ENCODE assay signal across 9 mouse cellular contexts in the genomic region with DNA sequence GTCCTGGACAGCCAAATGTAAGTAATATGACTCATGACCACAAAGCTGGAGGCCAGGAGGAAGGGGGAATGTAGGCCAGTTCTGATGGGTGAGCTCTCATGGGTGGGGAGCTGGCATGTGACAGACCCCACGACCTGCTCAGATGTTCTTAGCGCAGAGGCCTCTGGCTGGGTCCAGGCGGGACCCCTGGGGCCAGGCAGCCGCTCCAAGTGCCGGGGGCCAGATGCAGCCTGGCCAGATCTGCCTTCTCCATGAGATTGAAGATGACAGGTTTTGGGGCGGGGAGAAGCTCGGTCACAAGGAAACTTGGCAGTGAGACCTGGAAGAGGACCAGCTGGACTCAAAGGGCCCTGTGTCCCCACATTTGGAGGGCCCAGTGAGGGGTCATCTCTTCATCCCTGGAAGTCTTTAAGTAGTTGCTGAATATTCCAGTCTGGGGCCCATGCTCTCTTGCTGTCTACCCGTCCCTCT.
DNase-seq lines count a peak whose midpoint lies in the region; TF ChIP-seq lines count a peak whose summit lies in the region.
"Had no signal": no experiment of that assay in that cellular context is flagged by ENCODE, and none has a peak within 500 bp of the region (broad histone marks: within the 10 kb centered on the region; RNA-seq: fewer than 3 reads in every experiment).

No protein-coding gene starts in this region.

- TF ChIP-seq POLR2A in kidney, adult 2 months (IDR thresholded peaks at IDR 0.05; ENCODE audit: low read depth, low read length), result no peak

- TF ChIP-seq CTCF in kidney, adult 2 months (conservative IDR thresholded peaks at IDR 0.05; ENCODE audit: insufficient read depth, insufficient read length, low read depth, low read length), result no peak
- TF ChIP-seq CTCF in left cerebral cortex, adult 2 months (IDR thresholded peaks at IDR 0.05), result no peak

- DNase-seq in kidney, postnatal 4 days, result peak; percentile 46 to 49
- DNase-seq in kidney, adult 2 months, result no peak
- DNase-seq in cerebellum, adult 11 months, result peak; percentile 63
- DNase-seq in gastrocnemius, postnatal 14 days, result peak; percentile 58
- no peak for DNase-seq in midbrain, embryonic 10.5 days (ENCODE audit: low spot score)
- DNase-seq in embryo, embryonic 11 days, result no peak
- DNase-seq in left cerebral cortex, adult 2 months (ENCODE audit: extremely low spot score in 1 of 2, low spot score in 2 of 2), result no peak
- DNase-seq in kidney, adult 8-10 months, result no peak

- H3K9me3 ChIP-seq in midbrain, embryonic 10.5 days (replicated peaks), result no peaks in the 10 kb centered on the region

- intact Hi-C loops in gastrocnemius, postnatal 14 days (cut with DNase I; ENCODE audit: low total_unique reads), result loop anchor here (5.0 kb wide), 1 partner anchor 40 kb away; no protein-coding TSS in a partner anchor
- intact Hi-C loops in left cerebral cortex, adult 2 months (cut with DNase I), result no loop called here

- no peaks in the 10 kb centered on the region for H3K27me3 ChIP-seq in kidney, adult 2 months (replicated peaks; ENCODE audit: control insufficient read depth, insufficient read depth, low read length)
- H3K27me3 ChIP-seq in midbrain, embryonic 10.5 days (ENCODE audit: low read depth, poor library complexity, severe bottlenecking), result no peaks in the 10 kb centered on the region

- no peaks in the 10 kb centered on the region for H3K4me1 ChIP-seq in kidney, adult 2 months (ENCODE audit: control insufficient read depth, insufficient read depth, low read length)
- H3K4me1 ChIP-seq in midbrain, embryonic 10.5 days, result peaks cover 55% of the 10 kb centered on the region

- H3K36me3 ChIP-seq in kidney, adult 2 months (ENCODE audit: control insufficient read depth, insufficient read depth, low read length), result no peaks in the 10 kb centered on the region
- H3K36me3 ChIP-seq in midbrain, embryonic 10.5 days, result 0 out of 2 replicates have a peak, but pooled peaks cover 7% of the 10 kb centered on the region

- H3K27ac ChIP-seq in kidney, adult 2 months (ENCODE audit: insufficient read depth, low read depth, low read length), result no peak overlapping the region
- H3K27ac ChIP-seq in midbrain, embryonic 10.5 days (replicated peaks), result peak overlapping the region; percentile 74
- H3K27ac ChIP-seq in left cerebral cortex, adult 2 months, result no peak overlapping the region
- H3K27ac ChIP-seq: macrophage had no signal

- WGBS in kidney, adult 2 months, result 64% methylated on average over 8 of the region's 8 CpGs
- WGBS in midbrain, embryonic 10.5 days, result 72% methylated on average over 8 of the region's 8 CpGs

- no peak overlapping the region for H3K4me3 ChIP-seq in kidney, adult 2 months (ENCODE audit: insufficient read depth, low read depth, low read length)
- no peak overlapping the region for H3K4me3 ChIP-seq in midbrain, embryonic 10.5 days
- no peak overlapping the region for H3K4me3 ChIP-seq in left cerebral cortex, adult 2 months

Comparison
In these comparisons a context has a peak if more than half of its experiments do, and no peak if none do; other contexts are left out.
1. DNase-seq: peak in kidney, postnatal 4 days (2 of 2), cerebellum, adult 11 months (single experiment) and gastrocnemius, postnatal 14 days (single experiment); none in kidney, adult 2 months (single experiment), midbrain, embryonic 10.5 days (single experiment), embryo, embryonic 11 days (single experiment), left cerebral cortex, adult 2 months (0 of 2) and kidney, adult 8-10 months (0 of 2).